Mouse (Mus musculus) megakaryocyte, embryonic 14.5 days (primary cell): ENCODE measurements around the gene Olfr1378. TPM values are rescaled to one million over a fixed set of nuclear protein-coding genes. Genes with fewer than 3 reads are reported as not detected.

Experiments used
- H3K27me3 ChIP-seq: replicated peaks from 2 replicates; pipeline ENCODE3; 2012; ENCODE audit warnings: inconsistent platforms
- H3K36me3 ChIP-seq: replicated peaks from 2 replicates; pipeline ENCODE3; 2012; ENCODE audit warnings: low read length, inconsistent platforms, mixed read lengths
- H3K4me1 ChIP-seq: 2 replicates; pipeline ENCODE4 v1.6.1; 2012; ENCODE audit warnings: inconsistent platforms
- H3K4me3 ChIP-seq: replicated peaks from 2 replicates; pipeline ENCODE3; 2012; ENCODE audit warnings: moderate library complexity, mild to moderate bottlenecking, inconsistent platforms
- H3K9me3 ChIP-seq: 2 replicates; pipeline ENCODE4 v1.6.1; 2012; ENCODE audit warnings: inconsistent platforms
- FLI1 ChIP-seq: IDR thresholded peaks from 2 replicates; pipeline ENCODE4 v1.6.1; 2012; ENCODE audit warnings: low read length, inconsistent platforms, mixed read lengths
- GATA1 ChIP-seq: IDR thresholded peaks from 3 replicates; pipeline ENCODE4 v1.6.1; 2012; ENCODE audit warnings: mixed read lengths, low read length, inconsistent platforms, borderline replicate concordance
- polyA plus RNA-seq: library from polyadenylated mRNA; stranded (reverse); fragments of >175 nt; gene quantifications from 2 replicates; pipeline ENCODE4 v1.2.3, GENCODE M21; 2012; ENCODE audit warnings: low replicate concordance; ENCODE audit not compliant: insufficient read depth

The Olfr1378 gene
- not detected in 2 replicates for polyA plus RNA-seq

GRCm38 (mm10) chr11:50966230-50966629 is at the start of gene Olfr1378:
Olfr1378 (plus strand) TSS chr11:50966530.
- TF ChIP-seq GATA1 (no peak), FLI1 (no peak)
- Histone ChIP-seq H3K4me1 (no peaks in the 10 kb centered on the region), H3K27me3 (no peaks in the 10 kb centered on the region), H3K9me3 (peaks cover 35% of the 10 kb centered on the region), H3K4me3 (no peak within 1 kb of the TSS), H3K36me3 (no peaks in the 10 kb centered on the region)

- Histone ChIP-seq H3K4me3 (peak overlapping the region; percentile 92), H3K36me3 (no peaks in the 10 kb centered on the region), H3K9me3 (peaks cover 20% of the 10 kb centered on the region; the same call in 1 of the 2 replicates), H3K4me1 (peaks cover 10% of the 10 kb centered on the region), H3K27me3 (peaks cover 19% of the 10 kb centered on the region)
- TF ChIP-seq FLI1 (no peak), GATA1 (no peak)
These were observed 35.8 kb upstream of the Olfr1378 start for GRCm38 (mm10) chr11:50930469-50931014.

- TF ChIP-seq FLI1, result no peak
- TF ChIP-seq GATA1, result no peak
- peaks cover 19% of the 10 kb centered on the region for H3K27me3 ChIP-seq
- peak overlapping the region; percentile 92 for H3K4me3 ChIP-seq
These were observed 35.3 kb upstream of the Olfr1378 start for GRCm38 (mm10) chr11:50931021-50931420.

GRCm38 (mm10) chr11:50931451-50931866 is 34.9 kb upstream of the Olfr1378 start, which contains the start of gene Zfp354b:
Zfp354b (minus strand) TSS chr11:50931633.
- Histone ChIP-seq H3K9me3 (peaks cover 16% of the 10 kb centered on the region; the same call in 1 of the 2 replicates), H3K27me3 (peaks cover 19% of the 10 kb centered on the region), H3K4me3 (peak within 1 kb of the TSS; percentile 92)

More at GRCm38 (mm10) chr11:50931021-50931420, 35.3 kb upstream of the Olfr1378 start:
- Histone ChIP-seq H3K9me3 (peaks cover 16% of the 10 kb centered on the region; the same call in 1 of the 2 replicates), H3K36me3 (no peaks in the 10 kb centered on the region), H3K4me1 (peaks cover 10% of the 10 kb centered on the region)

GRCm38 (mm10) chr11:50932040-50932439 is 34.3 kb upstream of the Olfr1378 start:
- no peak overlapping the region for H3K4me3 ChIP-seq
- no peak for TF ChIP-seq FLI1
- TF ChIP-seq GATA1, result no peak
- peaks cover 19% of the 10 kb centered on the region for H3K27me3 ChIP-seq
- no peaks in the 10 kb centered on the region for H3K36me3 ChIP-seq
- peaks cover 20% of the 10 kb centered on the region for H3K9me3 ChIP-seq
- H3K4me1 ChIP-seq, result peaks cover 10% of the 10 kb centered on the region

More at GRCm38 (mm10) chr11:50931451-50931866, 34.9 kb upstream of the Olfr1378 start, which contains the start of gene Zfp354b:
- H3K4me1 ChIP-seq, result peaks cover 10% of the 10 kb centered on the region
- H3K36me3 ChIP-seq, result no peaks in the 10 kb centered on the region
- no peak for TF ChIP-seq GATA1
- no peak for TF ChIP-seq FLI1

- Histone ChIP-seq H3K9me3 (peaks cover 29% of the 10 kb centered on the region), H3K27me3 (no peaks in the 10 kb centered on the region), H3K4me3 (no peak overlapping the region), H3K36me3 (no peaks in the 10 kb centered on the region), H3K4me1 (no peaks in the 10 kb centered on the region)
- TF ChIP-seq GATA1 (no peak), FLI1 (no peak)
These were observed 27.9 kb upstream of the Olfr1378 start for GRCm38 (mm10) chr11:50938435-50938834.

- peaks cover 29% of the 10 kb centered on the region for H3K9me3 ChIP-seq
- no peaks in the 10 kb centered on the region for H3K4me1 ChIP-seq
- H3K36me3 ChIP-seq, result no peaks in the 10 kb centered on the region
- no peak overlapping the region for H3K4me3 ChIP-seq
- TF ChIP-seq GATA1 (no peak), FLI1 (no peak)
- H3K27me3 ChIP-seq, result no peaks in the 10 kb centered on the region
These were observed 26.5 kb upstream of the Olfr1378 start for GRCm38 (mm10) chr11:50939621-50940366.

- Histone ChIP-seq H3K36me3 (no peaks in the 10 kb centered on the region), H3K4me3 (peak overlapping the region; percentile 40), H3K9me3 (peaks cover 24% of the 10 kb centered on the region), H3K27me3 (no peaks in the 10 kb centered on the region), H3K4me1 (no peaks in the 10 kb centered on the region)
- TF ChIP-seq FLI1, result no peak
- no peak for TF ChIP-seq GATA1
These were observed 23.9 kb upstream of the Olfr1378 start for GRCm38 (mm10) chr11:50942386-50942785.

GRCm38 (mm10) chr11:50943506-50943905 is 22.8 kb upstream of the Olfr1378 start, which contains the start of gene 4933414I15Rik:
4933414I15Rik (minus strand) TSS chr11:50943765.
- Histone ChIP-seq H3K4me3 (no peak within 1 kb of the TSS), H3K27me3 (no peaks in the 10 kb centered on the region), H3K36me3 (no peaks in the 10 kb centered on the region), H3K9me3 (peaks cover 22% of the 10 kb centered on the region), H3K4me1 (no peaks in the 10 kb centered on the region)
- TF ChIP-seq GATA1 (no peak), FLI1 (no peak)

GRCm38 (mm10) chr11:50952290-50952689 is 14.0 kb upstream of the Olfr1378 start:
- Histone ChIP-seq H3K9me3 (peaks cover 43% of the 10 kb centered on the region), H3K4me1 (no peaks in the 10 kb centered on the region), H3K36me3 (no peaks in the 10 kb centered on the region), H3K4me3 (no peak overlapping the region), H3K27me3 (no peaks in the 10 kb centered on the region)
- TF ChIP-seq GATA1, result no peak
- TF ChIP-seq FLI1, result no peak
